Mouse (Mus musculus): ENCODE data around the gene Rasgrf1. TPM values are rescaled to one million over a fixed set of nuclear protein-coding genes. Genes with fewer than 3 reads are reported as not detected.

Rasgrf1 gene
- polyA plus RNA-seq, 1 experiment from 2014 or later = not detected

- Histone ChIP-seq H3K9ac (no peak overlapping the region), H3K4me2 (no peak overlapping the region), H3K27me3 (replicated peaks) (no peaks in the 10 kb centered on the region), H3K36me3 (no peaks in the 10 kb centered on the region), H3K27ac (no peak overlapping the region), H3K4me1 (no peaks in the 10 kb centered on the region), H3K9me3 (replicated peaks) (no peaks in the 10 kb centered on the region), H3K4me3 (no peak overlapping the region)
- WGBS (ENCODE audit: insufficient replicate concordance) = 57% methylated on average over 5 of the region's 5 CpGs
- ATAC-seq = no peak
Measured at GRCm38 (mm10) chr9:89948602-89949001, 38.9 kb downstream of the Rasgrf1 start.

GRCm38 (mm10) chr9:89953596-89954215, 44.0 kb downstream of the Rasgrf1 start:
- H3K4me3 ChIP-seq = no peak overlapping the region
- WGBS (ENCODE audit: insufficient replicate concordance) = 81% methylated on average over 22 of the region's 22 CpGs

GRCm38 (mm10) chr9:89954860-89955479, 45.3 kb downstream of the Rasgrf1 start:
- H3K27ac ChIP-seq = no peak overlapping the region
- H3K9ac ChIP-seq = no peak overlapping the region
- WGBS (ENCODE audit: insufficient replicate concordance) = 44% methylated on average over 8 of the region's 8 CpGs
- no peak for ATAC-seq
- no peaks in the 10 kb centered on the region for H3K36me3 ChIP-seq
- H3K4me2 ChIP-seq = no peak overlapping the region
- H3K27me3 ChIP-seq (replicated peaks) = no peaks in the 10 kb centered on the region
- no peak overlapping the region for H3K4me3 ChIP-seq
- no peaks in the 10 kb centered on the region for H3K4me1 ChIP-seq
- no peaks in the 10 kb centered on the region for H3K9me3 ChIP-seq (replicated peaks)

More at GRCm38 (mm10) chr9:89953596-89954215, 44.0 kb downstream of the Rasgrf1 start:
- Histone ChIP-seq H3K36me3 (no peaks in the 10 kb centered on the region), H3K4me1 (no peaks in the 10 kb centered on the region), H3K9ac (no peak overlapping the region), H3K27me3 (replicated peaks) (no peaks in the 10 kb centered on the region), H3K9me3 (replicated peaks) (no peaks in the 10 kb centered on the region), H3K27ac (no peak overlapping the region), H3K4me2 (no peak overlapping the region)
- ATAC-seq = no peak

- no peak for ATAC-seq
Measured at GRCm38 (mm10) chr9:89958959-89959358, 49.3 kb downstream of the Rasgrf1 start.

DNA sequence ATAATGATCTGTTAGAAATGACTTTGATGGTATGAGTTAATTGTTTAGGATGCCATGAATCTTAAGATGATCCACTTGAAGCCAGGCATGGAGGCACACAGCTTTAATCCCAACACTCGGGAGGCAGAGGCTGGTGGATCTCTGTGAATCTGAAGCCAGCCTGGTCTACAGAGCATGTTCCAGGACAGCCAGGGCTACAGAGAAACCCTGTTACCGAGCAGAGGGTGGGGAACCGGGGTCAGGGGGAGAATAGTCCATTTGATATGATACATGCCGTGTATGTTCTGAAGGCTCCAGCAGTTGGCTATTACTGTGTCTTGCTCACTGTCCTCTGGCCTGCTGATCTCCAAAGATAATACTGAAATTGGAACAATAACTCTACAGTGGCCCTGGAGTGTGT, 54.4 kb downstream of the Rasgrf1 start:
- no peak overlapping the region for H3K4me3 ChIP-seq
- H3K9ac ChIP-seq = no peak overlapping the region
- H3K9me3 ChIP-seq (replicated peaks) = no peaks in the 10 kb centered on the region
- 58% methylated on average over 4 of the region's 4 CpGs for WGBS (ENCODE audit: insufficient replicate concordance)
- H3K27me3 ChIP-seq (replicated peaks) = 0 out of 2 replicates have a peak, but pooled peaks cover 3% of the 10 kb centered on the region
- H3K4me1 ChIP-seq = no peaks in the 10 kb centered on the region
- no peak for ATAC-seq
- no peak overlapping the region for H3K4me2 ChIP-seq
- H3K27ac ChIP-seq = no peak overlapping the region
- no peaks in the 10 kb centered on the region for H3K36me3 ChIP-seq

More at GRCm38 (mm10) chr9:89958959-89959358, 49.3 kb downstream of the Rasgrf1 start:
- Histone ChIP-seq H3K4me2 (no peak overlapping the region), H3K9me3 (replicated peaks) (no peaks in the 10 kb centered on the region), H3K27ac (no peak overlapping the region), H3K27me3 (replicated peaks) (no peaks in the 10 kb centered on the region), H3K36me3 (no peaks in the 10 kb centered on the region), H3K4me1 (no peaks in the 10 kb centered on the region), H3K9ac (no peak overlapping the region), H3K4me3 (no peak overlapping the region)
- 58% methylated on average over 2 of the region's 2 CpGs for WGBS (ENCODE audit: insufficient replicate concordance)

DNA sequence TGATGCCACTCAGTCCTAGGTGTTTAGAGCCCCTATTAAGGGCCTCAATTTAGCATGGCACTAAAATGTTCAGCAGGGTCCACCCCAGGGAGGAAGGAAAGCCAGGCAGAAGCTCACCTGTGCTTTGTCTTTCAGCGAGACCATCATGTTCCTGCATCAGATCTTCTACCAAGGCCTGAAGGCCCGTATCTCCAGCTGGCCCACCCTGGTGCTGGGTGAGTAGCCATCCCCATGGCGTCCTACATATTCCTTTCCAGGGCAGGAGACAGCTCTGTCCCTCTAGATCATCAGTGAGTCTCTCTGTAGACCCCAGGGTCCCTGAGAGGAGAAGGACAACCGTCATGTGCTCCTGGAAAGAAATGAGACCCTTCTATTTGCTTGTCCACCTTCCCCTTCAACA, 58.0 kb downstream of the Rasgrf1 start:
- Histone ChIP-seq H3K9ac (no peak overlapping the region), H3K27me3 (replicated peaks) (0 out of 2 replicates have a peak, but pooled peaks cover 5% of the 10 kb centered on the region), H3K27ac (no peak overlapping the region), H3K9me3 (replicated peaks) (no peaks in the 10 kb centered on the region), H3K4me2 (no peak overlapping the region), H3K4me3 (no peak overlapping the region), H3K4me1 (no peaks in the 10 kb centered on the region), H3K36me3 (no peaks in the 10 kb centered on the region)
- WGBS (ENCODE audit: insufficient replicate concordance) = 58% methylated on average over 4 of the region's 4 CpGs
- ATAC-seq = no peak

GRCm38 (mm10) chr9:89968836-89969450, 59.2 kb downstream of the Rasgrf1 start:
- Histone ChIP-seq H3K4me1 (no peaks in the 10 kb centered on the region), H3K27ac (no peak overlapping the region), H3K36me3 (no peaks in the 10 kb centered on the region), H3K4me2 (no peak overlapping the region), H3K4me3 (no peak overlapping the region), H3K9me3 (replicated peaks) (no peaks in the 10 kb centered on the region), H3K27me3 (replicated peaks) (0 out of 2 replicates have a peak, but pooled peaks cover 9% of the 10 kb centered on the region), H3K9ac (no peak overlapping the region)
- 60% methylated on average over 6 of the region's 6 CpGs for whole genome bisulfite sequencing (ENCODE audit: insufficient replicate concordance)
- ATAC-seq = no peak

- Histone ChIP-seq H3K27me3 (replicated peaks) (0 out of 2 replicates have a peak, but pooled peaks cover 9% of the 10 kb centered on the region), H3K4me2 (no peak overlapping the region), H3K36me3 (no peaks in the 10 kb centered on the region), H3K9me3 (replicated peaks) (no peaks in the 10 kb centered on the region), H3K4me3 (no peak overlapping the region), H3K9ac (no peak overlapping the region), H3K27ac (no peak overlapping the region), H3K4me1 (no peaks in the 10 kb centered on the region)
- whole genome bisulfite sequencing (ENCODE audit: insufficient replicate concordance) = 77% methylated on average over 10 of the region's 10 CpGs
- no peak for ATAC-seq
Measured at GRCm38 (mm10) chr9:89970271-89970670, 60.6 kb downstream of the Rasgrf1 start.

- Histone ChIP-seq H3K9ac (no peak overlapping the region), H3K4me2 (no peak overlapping the region), H3K27me3 (replicated peaks) (0 out of 2 replicates have a peak, but pooled peaks cover 9% of the 10 kb centered on the region), H3K4me1 (no peaks in the 10 kb centered on the region), H3K4me3 (no peak overlapping the region), H3K36me3 (no peaks in the 10 kb centered on the region), H3K27ac (no peak overlapping the region), H3K9me3 (replicated peaks) (no peaks in the 10 kb centered on the region)
- ATAC-seq = no peak
- WGBS (ENCODE audit: insufficient replicate concordance) = 51% methylated on average over 11 of the region's 11 CpGs
Measured at GRCm38 (mm10) chr9:89970886-89971486, 61.3 kb downstream of the Rasgrf1 start.

- no peak for ATAC-seq
- WGBS (ENCODE audit: insufficient replicate concordance) = 13% methylated on average over 3 of the region's 3 CpGs
- H3K4me2 ChIP-seq = no peak overlapping the region
- no peaks in the 10 kb centered on the region for H3K36me3 ChIP-seq
- no peak overlapping the region for H3K27ac ChIP-seq
- H3K27me3 ChIP-seq (replicated peaks) = 0 out of 2 replicates have a peak, but pooled peaks cover 6% of the 10 kb centered on the region
- H3K4me1 ChIP-seq = no peaks in the 10 kb centered on the region
- no peaks in the 10 kb centered on the region for H3K9me3 ChIP-seq (replicated peaks)
- no peak overlapping the region for H3K4me3 ChIP-seq
- H3K9ac ChIP-seq = no peak overlapping the region
Measured at GRCm38 (mm10) chr9:89972321-89972720, 62.6 kb downstream of the Rasgrf1 start.

- 0 out of 2 replicates have a peak, but pooled peaks cover 6% of the 10 kb centered on the region for H3K27me3 ChIP-seq (replicated peaks)
- H3K27ac ChIP-seq = no peak overlapping the region
- no peak overlapping the region for H3K4me2 ChIP-seq
- no peak for ATAC-seq
- H3K36me3 ChIP-seq = no peaks in the 10 kb centered on the region
- no peak overlapping the region for H3K9ac ChIP-seq
- no peak overlapping the region for H3K4me3 ChIP-seq
- H3K4me1 ChIP-seq = no peaks in the 10 kb centered on the region
- no peaks in the 10 kb centered on the region for H3K9me3 ChIP-seq (replicated peaks)
- 28% methylated on average over 5 of the region's 5 CpGs for WGBS (ENCODE audit: insufficient replicate concordance)
Measured at GRCm38 (mm10) chr9:89973856-89974255, 64.1 kb downstream of the Rasgrf1 start.

DNA sequence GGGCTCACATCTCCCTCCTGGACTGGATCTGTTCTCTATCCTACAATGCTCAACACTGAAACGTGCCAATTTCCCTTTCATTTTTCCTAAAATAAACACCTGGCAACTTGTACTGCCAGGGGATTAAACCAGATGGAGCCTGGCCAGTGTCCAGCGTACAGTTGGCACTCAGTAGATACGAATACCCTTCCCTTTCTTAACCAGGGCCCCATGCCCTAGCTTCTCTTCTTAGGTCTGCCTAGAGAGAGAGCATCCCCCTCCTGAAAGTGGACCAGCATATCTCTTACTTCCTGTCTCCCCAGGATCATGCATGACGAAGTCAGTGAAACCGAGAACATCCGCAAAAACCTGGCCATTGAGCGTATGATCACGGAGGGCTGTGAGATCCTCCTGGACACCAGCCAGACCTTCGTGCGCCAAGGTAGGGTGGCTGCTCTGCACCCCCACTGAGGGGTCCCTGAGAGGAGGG, 64.8 kb downstream of the Rasgrf1 start:
- Histone ChIP-seq H3K9me3 (replicated peaks) (no peaks in the 10 kb centered on the region), H3K9ac (no peak overlapping the region), H3K36me3 (no peaks in the 10 kb centered on the region), H3K4me2 (no peak overlapping the region), H3K4me3 (no peak overlapping the region), H3K27ac (no peak overlapping the region), H3K27me3 (replicated peaks) (0 out of 2 replicates have a peak, but pooled peaks cover 6% of the 10 kb centered on the region), H3K4me1 (no peaks in the 10 kb centered on the region)
- ATAC-seq = no peak
- 70% methylated on average over 10 of the region's 10 CpGs for WGBS (ENCODE audit: insufficient replicate concordance)
